Mouse (Mus musculus) ES-Bruce4 (cell line): ENCODE measurements at regions not wholly inside any gene's neighbourhood (a gene's known extent, or its start where the extent isn't known, plus 50 kb on each side); places are given as distances from the start of the nearest gene placed in this dataset.

Source experiments
- CTCF ChIP-seq: IDR thresholded peaks from one replicate; pipeline ENCODE4 v1.8.1; 2011; ENCODE audit warnings: low read depth, low read length
- EP300 ChIP-seq: IDR thresholded peaks from 2 replicates; pipeline ENCODE4 v1.6.1; 2011; ENCODE audit warnings: low read depth, low read length; ENCODE audit not compliant: insufficient read depth

- TF ChIP-seq CTCF (no peak), EP300 (no peak)
Observed at GRCm38 (mm10) chr7:75392783-75393182, 62.6 kb upstream of the Akap13 start.
